Mouse (Mus musculus): ENCODE results near the gene Nf2.
A peak's percentile ranks its signal among the peaks of the same experiment; 100 is the strongest.
"Not testable (repeated sequence)": the region's sequence is repeated elsewhere in the genome, so short reads cannot be mapped to it uniquely, and the experiment has no call there.

Gene Nf2

DNA sequence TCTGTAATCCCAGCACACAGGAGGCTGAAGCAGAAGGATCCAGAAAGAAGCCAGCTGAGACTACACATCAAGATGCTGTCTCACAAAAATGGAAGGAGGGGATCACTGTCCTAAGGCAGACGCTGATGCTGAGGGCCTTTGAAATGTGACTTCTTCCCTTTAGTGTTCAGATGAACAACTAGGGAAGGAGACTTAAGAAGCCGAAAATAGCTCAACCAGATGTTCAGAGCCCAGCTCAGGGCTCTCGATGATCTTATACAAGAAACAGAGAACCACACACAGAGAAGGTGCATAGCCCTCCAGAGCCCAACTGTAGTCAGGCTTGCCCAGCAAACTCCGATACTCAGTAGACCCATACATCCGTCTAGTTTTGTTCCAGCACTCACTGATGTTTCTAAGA lies 12.0 kb downstream of the Nf2 start:
- no peak for DNase-seq (ENCODE audit: low spot score)

DNA sequence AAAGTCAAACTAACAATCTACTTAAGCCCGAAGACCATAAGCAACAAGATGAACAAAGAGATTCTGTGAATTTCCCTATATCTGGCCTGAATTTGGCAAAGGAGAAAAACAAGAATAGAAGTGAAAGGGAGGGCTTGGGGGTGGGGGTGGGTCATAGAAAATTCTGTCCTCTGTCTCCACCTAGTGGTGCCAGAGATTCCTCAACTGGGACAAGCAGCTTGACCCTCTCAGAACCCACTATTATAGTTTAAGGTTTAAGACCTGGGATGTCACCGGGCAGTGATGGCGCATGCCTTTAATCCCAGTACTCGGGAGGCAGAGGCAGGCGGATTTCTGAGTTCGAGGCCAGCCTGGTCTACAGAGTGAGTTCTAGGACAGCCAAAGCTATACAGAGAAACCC lies 12.6 kb downstream of the Nf2 start:
- peak; percentile 28 for DNase-seq (ENCODE audit: low spot score)

DNA sequence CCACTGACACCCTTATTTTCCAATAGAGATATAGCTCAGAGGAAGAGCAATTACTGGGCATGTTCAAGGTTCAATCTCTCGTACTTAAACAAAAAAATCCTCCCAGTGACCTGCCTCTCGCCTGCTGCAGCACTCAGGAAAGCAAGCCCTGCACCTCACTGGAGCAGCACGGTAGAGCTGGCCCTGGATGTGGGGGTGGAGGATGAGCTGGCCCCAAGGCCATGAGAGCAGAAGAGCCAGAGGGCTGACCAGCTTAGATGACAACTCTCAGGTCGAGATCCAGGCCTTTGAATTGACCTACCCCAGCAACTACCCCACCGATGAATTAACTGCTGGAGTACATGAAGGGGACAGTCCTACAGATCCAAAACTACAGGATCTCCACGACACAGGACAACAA lies 13.9 kb downstream of the Nf2 start:
- DNase-seq (ENCODE audit: low spot score) = no peak

DNA sequence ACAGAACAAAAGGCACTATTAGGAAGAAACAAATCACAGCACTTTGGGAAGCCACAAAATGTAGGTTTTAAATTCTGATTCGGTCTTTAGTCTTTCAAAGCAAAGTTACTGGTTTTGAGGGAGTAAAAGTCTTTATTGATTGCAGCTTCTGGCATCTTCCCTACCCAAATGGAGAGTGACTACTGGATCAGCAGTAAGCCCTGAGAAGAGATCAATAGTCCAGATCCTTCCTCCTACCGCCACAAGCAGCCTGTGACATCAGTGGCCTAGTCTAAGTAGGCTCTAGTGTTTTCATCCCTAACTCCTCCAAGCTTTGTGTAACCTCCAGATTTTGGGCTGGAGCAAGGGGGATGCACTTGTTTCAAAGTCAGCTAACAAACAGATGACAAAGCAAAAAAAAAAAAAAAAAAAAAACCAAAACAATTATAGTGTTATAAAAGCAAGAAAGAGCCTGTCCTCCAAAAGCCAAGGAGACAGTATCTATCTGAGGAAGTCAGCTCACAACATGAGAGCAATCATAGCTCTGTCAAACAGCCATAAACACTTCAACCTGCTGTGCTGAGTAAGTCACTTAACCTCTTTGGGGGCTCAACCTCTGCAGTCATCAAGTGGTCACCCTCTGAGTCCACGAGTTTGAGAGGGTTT lies 15.9 kb downstream of the Nf2 start:
- no peak for DNase-seq (ENCODE audit: low spot score)

DNA sequence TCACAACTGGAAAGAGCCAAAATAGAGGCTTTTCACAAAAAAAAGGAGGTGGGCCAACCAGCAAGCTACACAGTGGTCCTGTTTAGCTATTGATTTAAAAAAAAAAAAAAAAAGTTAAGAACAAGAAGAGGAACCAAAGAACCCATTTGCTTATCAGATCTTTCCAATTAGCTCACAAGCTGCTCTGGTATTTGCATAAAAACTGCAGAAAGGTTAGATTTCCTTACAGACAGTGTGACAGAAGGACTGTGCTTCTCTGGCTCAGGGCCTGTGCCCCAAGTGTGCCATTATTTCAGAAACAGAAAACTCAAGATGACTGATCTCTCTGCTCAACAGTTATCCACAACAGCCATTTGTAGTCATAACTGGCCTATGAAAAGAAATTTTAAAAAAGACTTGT lies 18.3 kb downstream of the Nf2 start:
- no peak for DNase-seq (ENCODE audit: low spot score)

DNA sequence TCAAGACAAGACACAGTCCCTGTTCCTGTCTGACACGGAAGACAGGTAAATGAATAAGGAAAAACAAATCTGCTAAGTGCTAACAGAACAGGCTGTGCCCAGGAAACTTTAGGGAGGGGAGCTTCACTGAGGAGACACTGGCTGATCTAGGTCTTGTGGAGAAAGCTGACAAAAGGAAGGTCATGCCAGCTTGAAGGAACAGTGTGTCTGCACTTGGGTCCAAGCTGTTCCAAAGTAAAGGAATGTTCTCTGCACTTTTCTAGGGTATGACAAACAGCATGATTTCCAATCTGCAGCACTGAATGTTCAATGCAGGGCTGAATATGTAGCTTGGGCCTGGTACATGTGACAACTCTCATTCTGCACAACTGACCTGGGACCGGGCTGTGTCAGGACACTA lies 21.4 kb downstream of the Nf2 start:
- DNase-seq (ENCODE audit: low spot score) = no peak

DNA sequence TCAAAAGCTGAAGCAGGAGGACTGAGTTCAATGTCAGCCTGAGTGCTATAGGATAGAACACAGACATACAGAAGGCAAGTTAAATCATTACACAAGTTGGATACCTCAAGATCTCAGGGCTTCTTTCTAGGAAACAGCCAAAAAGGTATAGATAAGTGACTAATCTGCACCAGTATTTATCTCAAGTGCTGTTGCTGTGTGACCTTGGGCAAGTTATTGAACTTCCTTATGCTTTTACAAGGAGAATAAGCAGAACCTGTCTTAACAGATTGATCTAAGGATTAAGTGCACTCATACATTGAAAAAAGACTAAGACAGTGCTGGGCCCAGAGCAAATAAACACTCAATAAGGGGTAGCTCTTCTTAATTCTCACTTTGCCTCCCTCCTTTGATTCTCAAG lies 22.0 kb downstream of the Nf2 start:
- no peak for DNase-seq (ENCODE audit: low spot score)

DNA sequence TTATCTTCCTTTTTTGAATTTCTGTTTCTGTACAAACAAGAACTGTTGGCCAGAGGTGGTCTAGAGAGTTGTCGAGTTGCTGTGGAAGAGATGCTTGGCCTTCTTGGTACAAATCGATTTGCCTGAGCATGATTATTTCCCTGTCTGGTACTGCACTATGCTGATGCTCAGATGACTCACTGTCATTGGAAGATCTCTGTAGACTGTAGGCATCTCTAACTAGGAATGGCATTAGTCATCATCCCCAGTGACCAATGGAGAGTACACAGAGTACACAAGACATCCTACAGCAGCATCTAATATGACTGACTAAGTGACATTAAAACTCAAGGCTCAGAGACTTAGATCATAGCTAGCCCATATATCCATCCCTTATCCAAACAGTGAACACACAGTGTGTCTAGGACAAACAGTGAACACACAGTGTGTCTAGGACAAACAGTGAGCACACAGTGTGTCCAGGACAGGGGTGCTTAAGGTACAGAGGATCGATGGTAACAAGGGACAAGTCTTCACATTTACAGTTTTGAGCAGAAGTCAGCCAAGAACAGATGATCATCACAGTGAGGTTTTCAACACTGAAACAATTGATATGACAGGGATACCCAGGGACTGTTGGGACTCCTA lies 23.1 kb downstream of the Nf2 start:
- DNase-seq (ENCODE audit: low spot score) = no peak

DNA sequence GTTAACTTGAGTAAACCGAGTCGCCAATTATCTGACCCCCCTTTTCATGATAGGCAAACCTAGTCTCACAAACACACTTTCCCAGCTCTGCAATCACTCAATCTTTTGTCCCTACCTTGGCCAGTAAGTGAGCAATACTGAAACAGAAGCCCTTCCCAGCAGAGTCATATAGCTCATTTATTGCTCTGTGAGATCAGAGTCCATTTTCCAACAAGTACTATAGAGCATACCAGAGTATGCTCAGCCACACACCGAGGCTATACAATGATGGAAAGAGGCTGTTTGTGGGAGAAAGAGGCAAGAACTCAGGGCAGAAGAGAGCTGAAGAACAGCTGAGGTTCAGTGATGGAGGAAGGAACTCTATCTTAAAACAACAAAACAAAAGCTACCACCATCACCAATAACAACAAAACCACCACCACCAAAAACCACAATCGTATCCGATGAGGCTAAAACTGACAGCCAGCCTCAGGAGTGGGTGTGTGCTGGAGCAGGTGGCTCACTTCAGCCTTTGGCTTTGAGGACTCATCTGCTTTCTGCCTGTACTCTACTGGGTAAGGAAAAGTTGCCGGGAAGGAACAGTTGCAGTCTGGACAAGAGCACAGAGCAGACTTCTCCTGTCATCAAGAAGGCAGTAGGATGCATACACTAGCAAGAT lies 25.6 kb downstream of the Nf2 start:
- DNase-seq (ENCODE audit: low spot score) = no peak

DNA sequence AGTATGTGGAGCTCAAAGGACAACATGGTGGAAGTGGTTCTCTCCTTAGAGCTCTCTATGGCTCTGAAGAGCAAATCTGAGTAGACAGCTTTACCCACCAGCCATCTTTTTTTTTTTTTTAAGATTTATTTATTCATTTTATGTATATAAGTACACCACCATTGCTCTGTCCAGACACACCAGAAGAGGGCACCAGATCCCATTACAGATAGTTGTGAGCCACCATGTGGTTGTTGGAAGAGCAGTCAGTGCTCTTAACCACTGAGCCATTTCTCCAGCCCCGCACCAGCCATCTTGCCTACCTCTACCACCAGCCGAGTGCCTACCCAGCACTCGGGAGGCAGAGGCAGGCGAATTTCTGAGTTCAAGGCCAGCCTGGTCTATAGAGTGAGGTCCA lies 26.9 kb downstream of the Nf2 start:
- not testable (repeated sequence) for DNase-seq (ENCODE audit: low spot score)

DNA sequence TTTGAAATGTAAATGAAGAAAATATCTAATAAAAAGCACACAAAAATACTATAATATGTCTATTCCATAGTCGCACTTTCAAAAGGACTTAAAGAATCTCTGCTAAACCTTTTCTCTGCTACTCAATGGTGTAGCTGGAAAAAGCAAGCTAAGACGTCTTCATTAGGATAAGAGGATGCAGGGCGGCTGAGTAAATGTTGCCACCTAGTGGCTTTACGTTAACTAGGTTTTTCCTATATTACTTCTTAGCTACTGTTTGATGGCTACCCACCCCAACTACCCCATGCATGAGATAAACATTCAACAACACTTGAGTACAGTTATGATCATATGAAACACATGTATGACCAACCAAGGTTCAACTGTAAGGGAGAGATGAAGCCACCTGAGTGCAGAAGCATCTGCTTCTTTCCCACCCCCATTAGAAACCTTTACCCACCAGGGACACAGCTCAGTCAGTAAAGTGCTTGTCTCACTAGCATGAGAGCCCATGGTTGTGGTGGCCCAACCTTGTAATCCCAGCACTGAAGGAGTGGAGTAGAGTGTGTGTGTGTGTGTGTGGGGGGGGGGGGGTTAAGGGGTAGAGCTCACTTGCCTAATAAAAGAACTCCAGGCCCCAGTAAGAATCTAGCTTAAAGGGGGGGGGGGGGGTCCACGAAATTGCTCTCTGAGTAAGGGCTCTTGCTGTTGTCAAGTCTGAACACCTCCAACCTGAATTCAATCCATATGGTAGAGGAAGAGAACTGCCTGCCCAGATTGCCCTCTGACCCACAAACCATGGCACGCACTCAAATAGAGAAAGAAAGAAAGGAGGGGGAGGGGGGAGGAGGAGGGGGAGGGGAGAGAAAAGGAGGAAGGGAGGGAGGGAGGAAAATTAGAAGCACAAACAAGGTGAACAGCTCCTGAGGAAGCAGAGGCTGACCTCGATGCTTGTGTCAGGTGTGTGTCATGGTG lies 27.6 kb downstream of the Nf2 start:
- DNase-seq (ENCODE audit: low spot score) = no peak

DNA sequence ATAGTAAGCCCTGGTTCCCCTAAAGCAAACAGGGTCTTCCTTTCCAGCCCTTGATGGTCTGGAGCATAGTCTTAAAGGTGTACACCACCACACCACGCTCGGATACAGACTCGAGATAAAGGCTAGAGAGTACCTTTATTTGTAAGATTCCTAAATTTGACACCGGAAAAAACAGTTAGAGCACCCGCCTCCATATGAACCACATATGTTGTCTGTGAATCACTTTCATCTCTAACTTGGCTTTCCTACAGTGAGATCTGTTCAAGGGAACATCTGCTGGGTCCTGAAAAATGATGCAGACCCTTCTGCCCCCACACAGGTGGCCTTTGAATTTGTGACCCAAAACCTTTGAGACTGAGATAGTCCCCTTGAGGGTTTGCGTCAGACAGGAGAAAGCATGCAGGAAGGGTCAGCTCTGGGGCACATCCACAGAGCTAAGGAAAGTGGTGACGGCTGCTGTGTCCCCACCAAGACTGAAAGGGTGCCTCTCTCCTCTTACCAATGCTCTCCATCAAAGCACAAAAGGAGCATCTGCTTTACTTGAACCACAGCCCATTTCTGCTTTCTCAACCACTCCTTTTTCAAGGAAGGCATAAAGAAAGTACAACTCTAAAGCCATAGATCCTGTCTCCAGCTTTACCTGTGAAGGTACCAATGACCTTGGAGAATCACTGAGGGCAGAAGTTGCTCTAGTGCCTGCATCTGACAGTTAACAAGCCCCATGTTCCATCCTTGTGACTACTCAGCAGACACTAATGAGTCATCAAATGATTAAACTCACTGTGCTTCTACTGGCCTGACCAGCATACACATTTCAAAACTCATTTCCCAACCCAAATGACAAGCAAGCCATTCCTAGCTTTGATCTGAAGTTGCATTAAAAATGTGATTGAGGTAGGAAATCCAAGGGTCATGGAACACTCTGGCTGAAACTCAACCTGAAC lies 34.6 kb downstream of the Nf2 start:
- DNase-seq (ENCODE audit: low spot score) = no peak

DNA sequence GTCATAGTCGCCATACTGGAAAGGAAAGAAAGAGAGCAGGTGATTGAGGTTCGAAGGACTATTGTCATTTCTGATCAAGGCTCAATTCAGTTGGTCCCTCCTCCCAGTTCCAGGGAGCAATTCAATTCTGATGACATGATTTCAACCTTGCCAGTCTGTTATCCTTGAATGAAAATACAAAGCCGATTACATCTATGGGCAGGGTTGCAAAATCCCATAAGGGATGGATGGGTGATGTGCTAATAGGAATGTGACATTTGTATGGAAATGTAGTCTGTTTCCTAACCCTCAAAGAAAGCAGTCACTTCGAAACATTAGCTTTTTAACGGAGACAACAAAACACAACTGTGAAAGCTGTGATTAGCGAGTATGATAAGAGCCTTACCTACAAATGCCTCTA lies 41.0 kb downstream of the Nf2 start:
- DNase-seq (ENCODE audit: low spot score) = no peak

DNA sequence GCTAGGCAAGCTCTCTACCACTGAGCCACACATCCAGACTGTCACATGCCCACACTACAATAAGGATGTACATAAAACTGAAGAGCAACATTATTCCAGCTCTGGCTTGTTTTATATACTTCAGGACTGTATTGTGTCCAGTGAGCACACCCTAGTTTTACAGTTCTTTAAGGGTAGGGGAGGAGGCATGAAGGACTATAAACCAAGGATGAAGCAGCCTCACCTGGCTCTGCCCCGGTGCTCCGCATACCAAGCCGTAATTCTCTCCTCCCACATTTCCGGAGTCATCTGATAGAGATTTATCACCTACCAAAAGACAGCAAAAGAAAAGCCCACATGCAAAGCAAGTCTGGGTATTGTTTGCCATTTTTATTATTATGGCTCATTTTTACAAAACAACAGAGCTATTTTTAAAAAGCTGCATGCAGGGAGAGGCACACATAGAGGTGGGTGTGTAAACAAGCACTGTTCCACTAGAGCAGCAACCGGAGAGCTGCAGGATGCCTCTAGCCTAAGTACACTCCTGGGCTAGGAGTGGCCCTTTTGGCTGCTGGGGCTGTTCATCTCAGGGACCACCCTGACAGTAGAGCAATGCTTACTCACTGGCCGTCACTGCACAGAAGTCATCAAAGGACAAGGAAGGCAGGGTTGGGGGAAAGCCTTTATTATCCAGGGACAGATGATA lies 43.2 kb downstream of the Nf2 start:
- no peak for DNase-seq (ENCODE audit: low spot score)

DNA sequence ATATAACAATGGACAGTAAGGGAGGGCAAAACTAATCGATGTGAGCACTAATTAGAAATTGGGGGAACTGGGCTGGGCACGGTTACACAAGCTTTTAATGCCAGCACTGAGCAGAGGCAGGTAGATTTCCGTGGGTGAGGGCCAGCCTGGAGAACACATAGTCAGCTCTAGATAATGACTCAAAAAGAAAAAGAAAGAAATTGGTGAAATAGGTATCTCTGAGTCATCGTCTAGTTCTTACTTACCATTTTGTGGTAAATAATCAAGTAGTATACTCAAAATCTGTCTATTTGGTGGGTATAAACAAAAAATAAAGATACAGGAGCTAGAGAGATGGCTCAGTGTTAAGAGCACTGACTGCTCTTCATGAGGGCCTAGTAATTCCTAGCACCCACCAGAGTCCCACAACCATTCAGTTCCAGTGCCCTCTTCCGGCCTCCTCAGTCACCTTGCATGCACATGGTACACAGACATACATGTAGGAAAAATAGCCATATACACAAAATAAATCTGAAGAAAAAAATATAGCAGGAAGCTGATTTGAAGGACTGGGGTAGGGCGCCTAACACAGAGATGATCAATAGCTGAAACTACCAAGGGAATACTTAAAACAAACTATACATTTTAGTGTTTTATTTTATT lies 44.3 kb downstream of the Nf2 start:
- no peak for DNase-seq (ENCODE audit: low spot score)

DNA sequence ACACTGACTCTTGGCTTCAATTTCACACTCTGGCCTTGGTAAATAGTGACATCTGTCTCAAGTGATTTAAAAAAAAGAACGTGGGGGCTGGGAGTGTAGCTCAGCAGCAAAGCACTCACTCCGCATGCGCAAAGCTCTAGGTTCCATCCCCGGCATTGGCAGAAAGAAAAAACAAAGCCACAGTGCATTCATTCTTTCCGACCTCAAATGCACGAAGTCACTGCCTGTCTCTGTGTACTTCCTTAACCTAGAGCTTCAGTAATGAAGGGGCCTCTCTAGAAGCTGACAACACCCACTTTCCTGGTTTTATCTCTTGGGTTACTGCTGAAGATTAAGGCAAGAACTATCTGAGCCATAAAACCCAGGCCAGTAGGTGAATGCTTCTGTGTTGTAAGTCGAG lies 45.4 kb downstream of the Nf2 start:
- DNase-seq (ENCODE audit: low spot score) = no peak

DNA sequence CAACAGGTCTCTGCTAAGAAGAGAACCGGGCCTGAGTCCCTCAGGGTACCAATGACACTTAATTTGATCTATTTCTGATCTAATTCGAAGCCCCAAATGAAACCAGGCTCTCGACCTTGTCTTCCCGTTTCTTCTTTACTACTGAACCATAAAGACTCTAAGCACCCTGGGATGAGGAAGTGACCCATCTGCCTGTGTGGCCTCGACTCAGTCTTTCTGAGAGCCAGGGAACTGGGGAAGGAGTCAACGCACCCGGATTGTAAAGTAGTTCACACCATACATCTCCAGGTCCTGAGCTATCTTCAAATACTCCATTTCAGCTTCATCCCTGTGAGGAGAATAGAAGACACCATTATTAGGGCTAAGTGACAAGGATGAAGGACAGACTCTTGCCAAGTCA lies 45.9 kb downstream of the Nf2 start:
- DNase-seq (ENCODE audit: low spot score) = no peak

DNA sequence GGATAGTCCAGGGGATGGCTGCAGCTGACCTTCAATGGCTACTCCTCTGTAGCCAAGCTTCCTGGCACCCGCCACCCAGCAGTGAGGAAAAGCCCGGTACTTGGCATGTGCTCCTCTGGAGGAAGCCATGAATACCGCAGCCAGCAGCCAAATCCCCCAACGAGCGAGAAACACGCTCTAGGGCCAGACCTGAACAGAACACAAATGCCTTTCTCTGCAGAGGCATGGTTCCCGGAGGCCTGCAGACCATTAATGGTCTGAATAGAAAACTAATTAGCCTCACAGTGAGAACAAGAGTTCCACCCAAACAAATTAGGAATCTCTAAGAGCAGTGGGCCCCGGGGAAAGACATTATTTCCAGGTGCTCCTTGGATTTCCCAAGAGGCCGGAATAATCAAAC lies 46.3 kb downstream of the Nf2 start:
- no peak for DNase-seq (ENCODE audit: low spot score)

DNA sequence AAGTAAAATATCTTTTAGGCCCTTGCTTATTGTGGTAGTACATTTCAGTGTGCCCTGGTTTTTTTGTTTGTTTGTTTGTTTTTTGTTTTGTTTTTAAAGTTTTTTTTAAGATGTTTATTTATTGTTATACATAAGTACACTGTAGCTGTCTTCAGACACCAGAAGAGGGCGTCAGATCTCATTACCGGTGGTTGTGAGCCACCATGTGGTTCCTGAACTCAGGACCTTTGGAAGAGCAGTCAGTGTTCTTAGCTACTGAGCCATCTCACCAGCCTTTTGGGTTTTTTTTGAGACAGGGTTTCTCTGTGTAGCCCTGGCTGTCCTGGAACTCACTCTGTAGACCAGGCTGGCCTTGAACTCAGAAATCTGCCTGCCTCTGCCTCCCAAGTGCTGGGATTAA lies 46.9 kb downstream of the Nf2 start:
- DNase-seq (ENCODE audit: low spot score) = not testable (repeated sequence)

DNA sequence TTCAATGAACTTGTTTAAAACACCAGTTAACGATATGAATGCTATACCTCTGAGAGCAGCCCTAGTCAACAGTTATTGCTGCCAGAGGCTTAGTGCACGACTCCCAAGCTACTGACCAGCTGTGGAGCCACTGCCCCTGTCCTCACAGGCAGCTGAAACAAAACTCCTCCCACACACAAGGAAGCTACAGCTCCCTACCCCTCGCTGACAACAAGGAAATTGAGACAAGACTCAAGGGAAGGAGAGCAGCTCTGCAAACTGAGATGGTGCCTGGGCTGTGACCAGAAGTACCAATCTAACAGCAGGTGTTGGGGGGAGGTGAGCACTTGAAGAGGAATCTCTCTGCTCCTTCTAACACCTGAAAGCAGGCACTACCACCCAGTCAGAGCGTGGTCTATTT lies 48.7 kb downstream of the Nf2 start:
- DNase-seq (ENCODE audit: low spot score) = no peak
